Mouse (Mus musculus): ENCODE data around the gene Myo5a. TPM values are rescaled to one million over a fixed set of nuclear protein-coding genes. Genes with fewer than 3 reads are reported as not detected.
"Not testable (repeated sequence)": the region's sequence is repeated elsewhere in the genome, so short reads cannot be mapped to it uniquely, and the experiment has no call there.

The Myo5a gene
- total and polyA plus RNA-seq, 3 experiments = 2.5 to 11.9 (median 9.4) TPM

DNA sequence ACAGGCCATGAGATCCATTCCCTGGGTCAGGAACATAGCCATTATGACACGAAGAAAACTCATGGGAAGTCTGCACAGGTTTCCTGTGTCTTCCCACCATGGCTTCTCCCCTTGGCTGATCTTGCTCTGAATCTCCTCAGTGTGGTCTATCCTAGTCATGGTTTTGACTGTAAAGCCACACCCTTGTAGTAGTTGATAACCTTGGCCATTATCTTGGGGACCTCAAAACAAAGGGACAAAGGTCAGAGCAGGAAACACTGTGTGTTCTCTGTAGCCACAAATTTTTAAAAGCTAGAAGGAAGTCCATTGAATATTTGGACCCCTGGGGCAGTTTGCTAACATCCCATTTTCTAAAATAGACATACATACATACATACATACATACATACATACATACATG lies 177.5 kb downstream of the Myo5a start:
- no peak overlapping the region for H3K27ac ChIP-seq
- TF ChIP-seq POLR2A (IDR thresholded peaks at IDR 0.05; ENCODE audit: insufficient read depth, low read depth, low read length) (no peak), EP300 (IDR thresholded peaks at IDR 0.05; ENCODE audit: insufficient read depth, low read depth, low read length) (no peak), CTCF (IDR thresholded peaks at IDR 0.05) (no peak)
- H3K9ac ChIP-seq (ENCODE audit: low read depth, low read length) = no peak overlapping the region
- intact Hi-C loops (cut with DNase I) = no loop called here
- no peaks in the 10 kb centered on the region for H3K79me2 ChIP-seq (replicated peaks; ENCODE audit: control insufficient read depth, insufficient read depth, low read length)
- H3K4me3 ChIP-seq = no peak overlapping the region
- no peaks in the 10 kb centered on the region for H3K36me3 ChIP-seq (ENCODE audit: control insufficient read depth, insufficient read depth, low read length)
- DNase-seq = no peak
- WGBS = 45% methylated on average over 1 of the region's 1 CpGs
- no peaks in the 10 kb centered on the region for H3K27me3 ChIP-seq (ENCODE audit: control insufficient read depth, insufficient read depth, low read length)
- peaks cover 2% of the 10 kb centered on the region for H3K4me1 ChIP-seq (ENCODE audit: control insufficient read depth, insufficient read depth, low read length)

DNA sequence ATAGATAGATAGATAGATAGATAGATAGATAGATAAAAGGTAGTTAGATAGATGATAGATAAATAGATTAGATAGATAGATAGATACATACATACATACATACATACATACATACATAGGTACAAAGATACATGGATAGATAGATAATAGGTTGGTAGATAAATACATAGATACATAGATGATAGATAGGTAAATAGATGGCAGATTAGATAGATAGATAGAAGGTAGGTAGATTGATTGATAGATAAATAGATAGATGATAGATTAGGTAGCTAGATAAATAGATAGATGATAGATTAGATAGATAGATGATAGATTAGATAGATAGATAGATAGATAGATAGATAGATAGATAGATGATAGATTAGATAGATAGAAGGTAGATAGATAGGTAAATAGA lies 178.1 kb downstream of the Myo5a start:
- H3K79me2 ChIP-seq (replicated peaks; ENCODE audit: control insufficient read depth, insufficient read depth, low read length) = no peaks in the 10 kb centered on the region
- TF ChIP-seq EP300 (IDR thresholded peaks at IDR 0.05; ENCODE audit: insufficient read depth, low read depth, low read length) (no peak), POLR2A (IDR thresholded peaks at IDR 0.05; ENCODE audit: insufficient read depth, low read depth, low read length) (no peak), CTCF (IDR thresholded peaks at IDR 0.05) (no peak)
- peaks cover 4% of the 10 kb centered on the region for H3K4me1 ChIP-seq (ENCODE audit: control insufficient read depth, insufficient read depth, low read length)
- H3K9ac ChIP-seq (ENCODE audit: low read depth, low read length) = no peak overlapping the region
- intact Hi-C loops (cut with DNase I) = no loop called here
- H3K27ac ChIP-seq = no peak overlapping the region
- DNase-seq = no peak
- no peak overlapping the region for H3K4me3 ChIP-seq
- H3K27me3 ChIP-seq (ENCODE audit: control insufficient read depth, insufficient read depth, low read length) = no peaks in the 10 kb centered on the region
- H3K36me3 ChIP-seq (ENCODE audit: control insufficient read depth, insufficient read depth, low read length) = peaks cover 2% of the 10 kb centered on the region; the same call in 1 of the 2 replicates

GRCm38 (mm10) chr9:75253158-75253557 lies 182.3 kb downstream of the Myo5a start:
- H3K36me3 ChIP-seq (ENCODE audit: control insufficient read depth, insufficient read depth, low read length); H3K9ac ChIP-seq (ENCODE audit: low read depth, low read length); H3K79me2 ChIP-seq (replicated peaks; ENCODE audit: control insufficient read depth, insufficient read depth, low read length); H3K4me3 ChIP-seq; intact Hi-C loops (cut with DNase I); H3K27me3 ChIP-seq (ENCODE audit: control insufficient read depth, insufficient read depth, low read length); DNase-seq: not testable (repeated sequence)
- peak overlapping the region; percentile 58 for H3K27ac ChIP-seq
- 60% methylated on average over 6 of the region's 6 CpGs for WGBS
- peaks cover 14% of the 10 kb centered on the region for H3K4me1 ChIP-seq (ENCODE audit: control insufficient read depth, insufficient read depth, low read length)

DNA sequence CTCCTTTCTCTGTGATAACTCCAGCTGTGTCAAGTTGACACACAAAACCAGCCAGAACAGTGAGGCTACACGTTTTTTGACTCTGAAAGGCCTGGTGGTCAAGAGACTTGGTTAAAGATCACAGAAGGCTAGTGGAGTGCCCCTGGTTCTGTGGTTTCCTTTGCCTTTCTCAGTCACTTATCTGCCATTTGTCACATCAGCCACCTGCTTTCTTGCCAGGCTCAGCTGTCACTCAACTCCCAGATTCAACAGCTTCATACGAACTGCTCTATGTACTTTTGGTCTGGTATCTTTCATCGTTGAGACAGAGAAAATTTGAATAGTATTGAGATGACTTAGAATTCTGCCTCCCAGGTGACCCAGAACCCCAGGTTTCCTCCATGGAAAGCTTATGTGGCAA lies 183.0 kb downstream of the Myo5a start:
- peak in 1 of 2 experiments; percentile 20 for DNase-seq
- TF ChIP-seq CTCF (IDR thresholded peaks at IDR 0.05) (no peak), POLR2A (IDR thresholded peaks at IDR 0.05; ENCODE audit: insufficient read depth, low read depth, low read length) (no peak), EP300 (IDR thresholded peaks at IDR 0.05; ENCODE audit: insufficient read depth, low read depth, low read length) (no peak)
- no peaks in the 10 kb centered on the region for H3K27me3 ChIP-seq (ENCODE audit: control insufficient read depth, insufficient read depth, low read length)
- peaks cover 2% of the 10 kb centered on the region; the same call in 1 of the 2 replicates for H3K36me3 ChIP-seq (ENCODE audit: control insufficient read depth, insufficient read depth, low read length)
- WGBS = 16% methylated on average over 3 of the region's 3 CpGs
- H3K27ac ChIP-seq = peak overlapping the region; percentile 58
- intact Hi-C loops (cut with DNase I) = no loop called here
- H3K4me3 ChIP-seq = no peak overlapping the region
- H3K9ac ChIP-seq (ENCODE audit: low read depth, low read length) = peak overlapping the region; percentile 43
- H3K4me1 ChIP-seq (ENCODE audit: control insufficient read depth, insufficient read depth, low read length) = peaks cover 16% of the 10 kb centered on the region
- no peaks in the 10 kb centered on the region for H3K79me2 ChIP-seq (replicated peaks; ENCODE audit: control insufficient read depth, insufficient read depth, low read length)

GRCm38 (mm10) chr9:75254196-75254955 lies 183.6 kb downstream of the Myo5a start:
- intact Hi-C loops (cut with DNase I) = no loop called here
- H3K27me3 ChIP-seq (ENCODE audit: control insufficient read depth, insufficient read depth, low read length) = no peaks in the 10 kb centered on the region
- H3K9ac ChIP-seq (ENCODE audit: low read depth, low read length) = peak overlapping the region; percentile 43
- peaks cover 16% of the 10 kb centered on the region for H3K4me1 ChIP-seq (ENCODE audit: control insufficient read depth, insufficient read depth, low read length)
- DNase-seq = peak; percentile 51 to 74
- WGBS = 17% methylated on average over 13 of the region's 13 CpGs
- H3K79me2 ChIP-seq (replicated peaks; ENCODE audit: control insufficient read depth, insufficient read depth, low read length) = no peaks in the 10 kb centered on the region
- H3K27ac ChIP-seq = peak overlapping the region; percentile 72
- TF ChIP-seq EP300 (IDR thresholded peaks at IDR 0.05; ENCODE audit: insufficient read depth, low read depth, low read length) (peak; percentile 36; the same call in 1 of the 2 replicates), POLR2A (IDR thresholded peaks at IDR 0.05; ENCODE audit: insufficient read depth, low read depth, low read length) (no peak), CTCF (IDR thresholded peaks at IDR 0.05) (no peak)
- H3K4me3 ChIP-seq = no peak overlapping the region
- H3K36me3 ChIP-seq (ENCODE audit: control insufficient read depth, insufficient read depth, low read length) = peaks cover 2% of the 10 kb centered on the region; the same call in 1 of the 2 replicates

GRCm38 (mm10) chr9:75255820-75256545 lies 185.2 kb downstream of the Myo5a start:
- DNase-seq = no peak
- Histone ChIP-seq H3K4me3 (no peak overlapping the region), H3K79me2 (replicated peaks; ENCODE audit: control insufficient read depth, insufficient read depth, low read length) (no peaks in the 10 kb centered on the region), H3K9ac (ENCODE audit: low read depth, low read length) (no peak overlapping the region), H3K36me3 (ENCODE audit: control insufficient read depth, insufficient read depth, low read length) (peaks cover 2% of the 10 kb centered on the region; the same call in 1 of the 2 replicates), H3K4me1 (ENCODE audit: control insufficient read depth, insufficient read depth, low read length) (peaks cover 16% of the 10 kb centered on the region), H3K27me3 (ENCODE audit: control insufficient read depth, insufficient read depth, low read length) (no peaks in the 10 kb centered on the region), H3K27ac (no peak overlapping the region)
- 87% methylated on average over 14 of the region's 14 CpGs for WGBS
- TF ChIP-seq EP300 (IDR thresholded peaks at IDR 0.05; ENCODE audit: insufficient read depth, low read depth, low read length) = no peak
- intact Hi-C loops (cut with DNase I) = no loop called here

Measured in heart, adult 2 months (tissue).